Mouse (Mus musculus) midbrain, embryonic 10.5 days (tissue): ENCODE data around the gene Myl3. TPM values are rescaled to one million over a fixed set of nuclear protein-coding genes. Genes with fewer than 3 reads are reported as not detected.
A peak's percentile ranks its signal among the peaks of the same experiment; 100 is the strongest.

ENCODE experiments used
- DNase-seq: peaks from one replicate; pipeline ENCODE4 v3.0.0-alpha.2; 2017; ENCODE audit warnings: low spot score
- H3K27ac ChIP-seq: fragments of 300-500 bp; sonication (generic); replicated peaks from 2 replicates; pipeline ENCODE4 v1.5.1; 2016; ENCODE audit warnings: mild to moderate bottlenecking
- H3K27me3 ChIP-seq: fragments of 300-500 bp; sonication (generic); 2 replicates; pipeline ENCODE4 v1.6.1; 2016; ENCODE audit warnings: low read depth, mild to moderate bottlenecking; ENCODE audit not compliant: poor library complexity, severe bottlenecking
- H3K36me3 ChIP-seq: fragments of 300-500 bp; sonication (generic); 2 replicates; pipeline ENCODE4 v1.6.1; 2016; ENCODE audit warnings: mild to moderate bottlenecking, moderate library complexity
- H3K4me1 ChIP-seq: fragments of 300-500 bp; sonication (generic); 2 replicates; pipeline ENCODE4 v1.6.1; 2016
- H3K4me3 ChIP-seq: fragments of 300-500 bp; sonication (generic); 2 replicates; pipeline ENCODE4 v1.5.1; 2016; ENCODE audit warnings: mild to moderate bottlenecking, moderate library complexity
- H3K9me3 ChIP-seq: fragments of 300-500 bp; sonication (generic); replicated peaks from 2 replicates; pipeline ENCODE4 v1.6.1; 2016; ENCODE audit warnings: mild to moderate bottlenecking
- WGBS: fragments of 180-500 bp; shearing (Covaris S2); methylation state at CpG from one replicate; pipeline ENCODE4 v1.1.7; 2016; 5-methylcytosine and 5-hydroxymethylcytosine counted together
- polyA plus RNA-seq: library from polyadenylated mRNA; unstranded; fragments of >200 nt; fragmentation: Nextera tagmentation; extraction: Ambion mirVana; gene quantifications from 2 replicates; pipeline ENCODE4 v1.2.1, GENCODE M21; 2016

The Myl3 gene
- polyA plus RNA-seq, 1 experiment from 2014 or later: 0.36 TPM

- DNase-seq: no peak
- Histone ChIP-seq H3K36me3 (0 out of 2 replicates have a peak, but pooled peaks cover 7% of the 10 kb centered on the region), H3K4me1 (peaks cover 62% of the 10 kb centered on the region), H3K27ac (no peak overlapping the region), H3K4me3 (no peak overlapping the region), H3K9me3 (no peaks in the 10 kb centered on the region), H3K27me3 (peaks cover 68% of the 10 kb centered on the region)
- WGBS: 83% methylated on average over 7 of the region's 7 CpGs
Observed at GRCm38 (mm10) chr9:110734154-110734553, 7.5 kb upstream of the Myl3 start.

DNA sequence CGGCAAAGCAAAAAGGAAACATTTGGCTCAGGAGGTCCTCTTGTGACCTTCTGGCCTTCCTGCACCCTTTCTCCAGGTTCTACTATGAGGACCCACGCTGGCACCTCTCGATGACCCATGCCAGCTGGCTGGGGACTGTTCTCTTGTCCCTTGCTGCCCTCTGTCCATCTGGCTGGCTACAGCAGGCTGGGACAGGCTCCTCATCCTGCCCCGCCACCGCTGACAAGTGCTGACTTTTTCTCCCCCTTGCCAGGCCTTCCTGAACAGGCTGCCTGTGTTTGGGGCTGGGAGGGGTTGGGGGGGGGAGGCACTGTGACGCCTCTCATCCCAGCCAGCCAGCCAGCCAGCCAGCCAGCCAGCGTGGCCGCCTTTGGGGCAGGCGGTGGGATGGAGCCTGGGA is 5.3 kb upstream of the Myl3 start:
- WGBS: 47% methylated on average over 9 of the region's 9 CpGs
- peaks cover 63% of the 10 kb centered on the region for H3K4me1 ChIP-seq
- no peaks in the 10 kb centered on the region for H3K9me3 ChIP-seq
- peak overlapping the region; percentile 57; the same call in 1 of the 2 replicates for H3K27ac ChIP-seq
- H3K27me3 ChIP-seq: peaks cover 67% of the 10 kb centered on the region
- peak overlapping the region; percentile 11; the same call in 1 of the 2 replicates for H3K4me3 ChIP-seq
- DNase-seq: no peak
- 0 out of 2 replicates have a peak, but pooled peaks cover 7% of the 10 kb centered on the region for H3K36me3 ChIP-seq

GRCm38 (mm10) chr9:110738054-110738453 is 3.6 kb upstream of the Myl3 start:
- Histone ChIP-seq H3K27me3 (peaks cover 69% of the 10 kb centered on the region), H3K4me3 (no peak overlapping the region), H3K36me3 (0 out of 2 replicates have a peak, but pooled peaks cover 7% of the 10 kb centered on the region), H3K9me3 (no peaks in the 10 kb centered on the region), H3K4me1 (peaks cover 65% of the 10 kb centered on the region), H3K27ac (no peak overlapping the region)
- WGBS: 29% methylated on average over 1 of the region's 1 CpGs
- DNase-seq: no peak

DNA sequence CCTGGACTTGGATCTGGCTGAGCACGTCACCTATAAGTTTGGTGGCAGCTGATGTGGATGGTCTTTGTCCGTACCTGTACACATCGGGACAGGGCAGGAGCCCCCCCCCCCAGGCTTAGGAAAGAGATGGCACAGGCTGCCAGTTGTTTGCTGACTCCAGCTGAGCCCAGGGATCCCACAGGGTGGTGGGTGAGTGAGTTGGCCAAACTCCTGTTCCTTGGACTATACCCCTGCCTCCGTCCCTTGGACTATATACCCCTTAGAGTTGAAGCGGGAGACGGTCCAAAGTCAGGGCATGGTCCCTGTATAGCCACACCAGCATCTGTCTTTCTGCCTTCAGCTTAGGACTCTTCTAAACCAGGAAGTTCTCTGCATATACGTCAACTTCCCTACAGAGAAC is 1.7 kb upstream of the Myl3 start:
- H3K27ac ChIP-seq: no peak overlapping the region
- H3K27me3 ChIP-seq: peaks cover 71% of the 10 kb centered on the region
- 0 out of 2 replicates have a peak, but pooled peaks cover 7% of the 10 kb centered on the region for H3K36me3 ChIP-seq
- peaks cover 61% of the 10 kb centered on the region for H3K4me1 ChIP-seq
- no peak overlapping the region for H3K4me3 ChIP-seq
- DNase-seq: no peak
- 92% methylated on average over 7 of the region's 7 CpGs for WGBS
- no peaks in the 10 kb centered on the region for H3K9me3 ChIP-seq

DNA sequence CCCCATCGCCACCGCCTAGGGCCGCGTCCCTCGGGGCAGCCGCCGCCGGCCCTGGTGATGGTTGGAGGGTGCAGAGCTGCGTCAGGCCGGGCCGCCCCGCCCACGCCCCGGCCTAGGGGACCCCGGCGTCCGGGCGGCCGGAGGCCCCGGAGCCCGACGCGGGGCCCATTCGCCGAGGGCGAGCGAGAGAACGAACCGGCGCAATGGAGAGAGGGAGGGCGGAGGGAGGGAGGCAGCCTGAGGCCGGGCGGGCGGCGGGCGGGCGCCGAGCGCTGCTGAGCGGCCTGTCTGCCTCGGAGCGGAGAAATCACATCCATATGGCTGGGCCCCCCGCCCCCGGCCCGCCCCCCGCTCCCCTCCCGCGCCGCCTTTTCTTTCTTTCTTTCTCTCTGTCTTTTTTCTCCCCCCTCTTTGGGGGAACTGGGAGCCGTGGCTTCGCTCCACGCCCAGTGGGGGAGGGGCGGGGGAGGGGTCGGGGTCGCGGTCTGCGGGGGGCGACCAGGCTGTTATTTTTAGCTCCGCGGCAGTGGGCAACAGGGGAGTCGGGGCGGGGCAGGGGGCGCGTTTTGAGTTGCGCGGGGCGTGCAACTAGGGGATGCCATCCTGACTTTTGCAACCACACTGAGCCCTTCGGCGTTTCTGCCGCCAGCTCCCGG is 762 bp downstream of the Myl3 start:
- Histone ChIP-seq H3K4me1 (peaks cover 62% of the 10 kb centered on the region), H3K36me3 (0 out of 2 replicates have a peak, but pooled peaks cover 7% of the 10 kb centered on the region), H3K9me3 (no peaks in the 10 kb centered on the region), H3K27ac (peak overlapping the region; percentile 93), H3K27me3 (peaks cover 74% of the 10 kb centered on the region), H3K4me3 (peak overlapping the region; percentile 81)
- WGBS: under 1% methylated on average over 61 of the region's 71 CpGs
- peak; percentile 77 for DNase-seq

- under 1% methylated on average over 49 of the region's 49 CpGs for WGBS
- Histone ChIP-seq H3K27ac (peak overlapping the region; percentile 93), H3K27me3 (peaks cover 79% of the 10 kb centered on the region), H3K4me3 (peak overlapping the region; percentile 81), H3K9me3 (no peaks in the 10 kb centered on the region), H3K36me3 (0 out of 2 replicates have a peak, but pooled peaks cover 7% of the 10 kb centered on the region), H3K4me1 (peaks cover 62% of the 10 kb centered on the region)
- DNase-seq: peak; percentile 74
Observed at GRCm38 (mm10) chr9:110742951-110743455, 1.3 kb downstream of the Myl3 start.

DNA sequence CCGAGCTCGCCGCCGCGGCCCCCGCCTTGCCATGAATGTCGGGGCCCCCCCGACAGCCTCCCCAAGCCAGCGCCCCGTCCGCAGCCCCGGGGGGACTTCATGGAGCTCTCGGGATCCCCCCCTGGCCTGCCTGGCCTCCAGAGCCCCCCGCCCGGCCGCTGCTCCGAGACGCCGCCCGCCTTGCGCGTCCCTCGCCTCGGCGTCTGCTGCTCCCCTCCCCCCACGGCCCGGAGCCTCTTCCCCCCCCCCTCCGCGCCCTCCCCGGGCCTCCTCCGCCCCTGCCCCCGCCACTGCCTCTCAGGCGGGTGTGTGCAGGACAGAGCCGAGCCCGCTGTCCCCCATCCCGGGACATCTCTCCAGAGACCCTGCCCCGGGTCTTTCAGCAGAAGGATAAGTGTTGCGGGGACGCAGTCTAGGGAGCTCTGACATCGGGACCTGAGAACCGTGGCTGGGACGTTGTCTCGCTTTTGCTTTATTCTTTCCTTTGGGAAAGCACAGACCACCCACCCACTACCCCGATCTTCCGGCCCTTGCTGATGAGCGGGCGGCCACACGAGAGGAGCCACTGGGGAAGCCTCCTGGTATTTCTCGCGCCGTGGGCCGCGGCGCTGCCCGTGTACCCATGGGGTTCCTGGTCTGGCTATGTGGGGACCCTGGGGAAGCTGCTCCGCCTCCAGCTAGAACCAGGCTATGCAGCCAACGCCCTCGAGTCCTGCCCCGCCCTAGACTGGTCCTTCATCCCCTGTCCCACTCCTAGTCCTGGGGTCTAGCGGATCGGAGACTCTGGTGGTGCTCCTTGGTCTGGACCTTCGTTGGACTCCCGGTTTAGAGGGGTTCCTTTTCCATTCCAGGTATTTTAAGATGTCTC is 2.0 kb downstream of the Myl3 start:
- Histone ChIP-seq H3K27me3 (peaks cover 85% of the 10 kb centered on the region), H3K9me3 (no peaks in the 10 kb centered on the region), H3K4me3 (peak overlapping the region; percentile 81), H3K36me3 (0 out of 2 replicates have a peak, but pooled peaks cover 5% of the 10 kb centered on the region), H3K27ac (peak overlapping the region; percentile 93), H3K4me1 (peaks cover 62% of the 10 kb centered on the region)
- WGBS: 2% methylated on average over 53 of the region's 63 CpGs
- DNase-seq: peak; percentile 73

GRCm38 (mm10) chr9:110745752-110746151 is 4.1 kb downstream of the Myl3 start:
- H3K27ac ChIP-seq: 0 out of 2 replicates have a peak overlapping the region, but pooled peaks have one; percentile 6
- H3K36me3 ChIP-seq: no peaks in the 10 kb centered on the region
- 6% methylated on average over 5 of the region's 5 CpGs for WGBS
- no peak overlapping the region for H3K4me3 ChIP-seq
- no peaks in the 10 kb centered on the region for H3K9me3 ChIP-seq
- peaks cover 70% of the 10 kb centered on the region for H3K4me1 ChIP-seq
- DNase-seq: no peak
- H3K27me3 ChIP-seq: peaks cover 70% of the 10 kb centered on the region

DNA sequence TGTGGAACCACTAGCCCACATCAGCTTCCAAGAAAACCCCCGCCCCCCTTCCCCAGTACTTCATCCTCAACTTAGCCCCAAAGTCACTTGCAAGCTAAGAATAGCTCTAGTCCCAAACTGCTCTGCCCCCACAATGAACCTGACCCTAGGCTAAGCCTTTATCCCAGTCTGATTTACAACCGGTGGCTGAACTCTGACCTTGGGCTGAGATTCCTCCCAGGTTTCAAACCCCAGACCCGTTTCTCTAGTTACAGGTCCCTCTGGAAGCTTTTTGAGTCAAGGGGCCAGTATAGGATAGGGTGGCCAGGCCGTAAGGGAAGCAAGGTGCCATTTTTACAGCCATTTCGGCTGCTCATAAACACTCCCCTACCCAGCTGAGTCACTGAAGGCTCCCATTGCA is 4.6 kb downstream of the Myl3 start:
- H3K36me3 ChIP-seq: no peaks in the 10 kb centered on the region
- peaks cover 66% of the 10 kb centered on the region for H3K27me3 ChIP-seq
- no peaks in the 10 kb centered on the region for H3K9me3 ChIP-seq
- no peak for DNase-seq
- peaks cover 70% of the 10 kb centered on the region for H3K4me1 ChIP-seq
- H3K4me3 ChIP-seq: no peak overlapping the region
- 33% methylated on average over 5 of the region's 5 CpGs for WGBS
- H3K27ac ChIP-seq: no peak overlapping the region; the same call in 1 of the 2 replicates

DNA sequence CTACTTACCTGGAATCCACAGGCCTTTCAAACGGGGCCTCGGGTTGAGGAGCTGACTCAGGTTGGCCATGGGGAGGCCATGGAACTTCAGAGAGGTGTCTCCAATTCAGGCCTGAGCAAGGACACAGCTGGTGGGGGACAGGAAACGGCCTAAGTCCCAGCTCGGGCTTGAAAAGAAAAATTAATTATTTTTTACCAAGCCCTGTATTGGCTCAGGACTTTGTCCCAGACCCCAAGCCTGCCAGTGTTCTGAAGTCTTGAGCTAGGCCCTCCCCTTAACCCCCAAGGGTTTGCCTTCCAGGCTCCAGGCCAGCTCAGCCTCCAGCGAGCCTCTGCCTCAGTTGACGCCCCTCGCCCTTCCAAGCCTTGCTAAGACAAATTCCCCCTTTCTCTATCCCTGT is 5.3 kb downstream of the Myl3 start, which contains the start of gene Pth1r:
Pth1r (minus strand) TSS at position 185 of the 400 bp plus-strand sequence.
- Histone ChIP-seq H3K36me3 (no peaks in the 10 kb centered on the region), H3K9me3 (no peaks in the 10 kb centered on the region), H3K4me3 (no peak within 1 kb of the TSS), H3K27me3 (peaks cover 58% of the 10 kb centered on the region), H3K27ac (peak within 1 kb of the TSS; percentile 6; the same call in 1 of the 2 replicates), H3K4me1 (peaks cover 63% of the 10 kb centered on the region)
- no peak for DNase-seq
- WGBS: 67% methylated on average over 7 of the region's 7 CpGs

GRCm38 (mm10) chr9:110748451-110748850 is 6.8 kb downstream of the Myl3 start:
- Histone ChIP-seq H3K27ac (no peak overlapping the region), H3K9me3 (no peaks in the 10 kb centered on the region), H3K4me1 (peaks cover 61% of the 10 kb centered on the region), H3K4me3 (no peak overlapping the region), H3K27me3 (peaks cover 59% of the 10 kb centered on the region), H3K36me3 (no peaks in the 10 kb centered on the region)
- 74% methylated on average over 2 of the region's 2 CpGs for WGBS
- no peak for DNase-seq

DNA sequence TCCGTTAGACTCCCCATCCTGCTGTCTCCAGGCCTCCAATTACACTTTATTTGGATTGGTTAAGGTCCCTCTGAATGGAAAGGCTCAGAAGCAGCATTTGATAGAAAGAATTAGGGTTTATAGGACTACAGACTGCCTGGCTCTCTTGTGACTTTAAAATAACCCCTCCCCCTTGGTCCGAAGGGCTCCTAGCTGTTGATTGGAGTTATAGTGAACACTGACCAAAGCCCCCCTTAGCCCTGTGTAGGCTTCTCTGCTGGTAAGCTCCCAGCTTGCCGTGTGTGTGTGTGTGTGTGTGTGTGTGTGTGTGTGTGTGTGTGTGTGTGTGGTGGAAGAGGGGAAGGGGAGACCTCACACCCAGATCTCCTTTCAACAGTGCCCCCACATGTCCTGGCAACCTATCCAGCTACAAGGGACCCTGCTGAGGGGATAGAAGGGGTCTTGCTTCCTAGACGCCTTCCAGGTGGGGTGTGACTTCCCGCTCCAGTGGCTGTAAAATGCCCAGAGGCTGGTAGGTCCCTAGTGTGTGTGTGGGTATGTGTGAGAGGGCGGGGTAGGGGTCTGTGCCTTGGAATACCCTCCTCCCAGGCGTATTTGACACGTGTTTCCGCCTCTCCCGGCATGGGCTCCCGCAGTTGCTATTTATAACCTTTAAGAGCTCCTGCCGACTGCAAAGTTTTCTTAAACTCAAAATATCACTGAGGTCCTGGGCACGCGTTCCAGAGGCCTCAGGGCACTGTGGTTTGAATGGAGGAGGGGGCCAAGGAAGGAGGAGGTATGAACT is 8.9 kb downstream of the Myl3 start:
- WGBS: 59% methylated on average over 14 of the region's 14 CpGs
- DNase-seq: no peak
- H3K4me1 ChIP-seq: peaks cover 55% of the 10 kb centered on the region

More for the DNA sequence above, 8.9 kb downstream of the Myl3 start:
- no peak overlapping the region; the same call in 1 of the 2 replicates for H3K27ac ChIP-seq
- peaks cover 38% of the 10 kb centered on the region for H3K27me3 ChIP-seq
- H3K36me3 ChIP-seq: no peaks in the 10 kb centered on the region
- no peaks in the 10 kb centered on the region for H3K9me3 ChIP-seq
- H3K4me3 ChIP-seq: no peak overlapping the region
